Mouse (Mus musculus): ENCODE data around the gene Fgfr2.

- no peak for TF ChIP-seq CTCF (IDR thresholded peaks at IDR 0.05; ENCODE audit: control insufficient read depth, insufficient read depth, insufficient read length)
- no peak for TF ChIP-seq FOSL1 (IDR thresholded peaks at IDR 0.05; ENCODE audit: insufficient read depth, low read length, poor library complexity, severe bottlenecking)
Observed at GRCm38 (mm10) chr7:132365111-132365510, 758.0 kb downstream of the Fgfr2 start.
